Mouse (Mus musculus) heart, postnatal 14 days (tissue): ENCODE results near the gene Spsb4. TPM values are rescaled to one million over a fixed set of nuclear protein-coding genes. Genes with fewer than 3 reads are reported as not detected.

ENCODE experiments used
- DNase-seq, 2 experiments: peaks; one replicate each; pipeline ENCODE4 v3.0.0; 2021 to 2022
- intact Hi-C: fragments of 180-260 bp; cut with DNase I; formaldehyde crosslinking; loops from one replicate; pipeline ENCODE4 v1.15.1; 2025
- total RNA-seq, 2 experiments: library from RNA; stranded (reverse); gene quantifications; 2 replicates each; pipeline ENCODE4 v1.2.3; 2021

The Spsb4 gene
- total RNA-seq, 2 experiments from 2014 or later = 5.0 to 9.0 TPM

DNA sequence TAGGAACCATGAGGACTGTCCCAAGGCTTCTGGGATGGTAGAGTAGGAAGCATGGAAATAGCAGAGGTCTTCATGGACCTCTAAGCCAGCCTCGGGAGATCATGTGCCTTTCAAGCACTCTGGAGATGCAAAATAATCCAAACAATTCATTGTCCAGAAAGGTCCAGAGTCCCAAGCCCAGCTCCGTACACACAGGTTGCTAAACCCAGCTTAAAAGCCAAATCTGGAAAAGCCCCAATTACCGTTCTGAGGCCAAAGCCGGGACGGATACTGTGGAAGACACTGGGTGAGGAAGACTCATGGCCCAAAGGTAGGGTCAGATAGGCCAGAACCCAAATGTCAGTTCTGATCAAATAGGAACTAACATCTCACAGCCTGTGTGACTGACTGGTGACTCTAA lies 36.8 kb downstream of the Spsb4 start:
- DNase-seq = no peak
- intact Hi-C loops = no loop called here

DNA sequence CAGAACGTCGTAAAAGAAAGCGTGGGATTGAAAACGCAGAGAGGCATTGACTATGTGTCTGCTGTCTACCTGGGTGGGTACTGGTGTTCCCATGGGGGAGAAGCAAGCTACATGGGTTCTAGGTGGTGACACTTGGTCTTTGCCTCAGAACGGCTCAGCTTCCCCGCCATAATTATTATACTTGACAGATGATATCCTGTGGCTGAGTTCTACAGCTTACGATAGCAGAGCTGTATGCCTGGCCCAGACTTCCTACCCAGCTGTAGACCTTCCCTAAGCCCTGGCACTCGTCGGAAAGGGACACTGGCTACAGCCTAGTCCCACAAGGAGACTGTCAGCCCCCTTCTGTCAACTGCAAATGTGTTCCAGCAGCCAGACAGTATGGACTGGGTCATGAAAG lies 37.5 kb downstream of the Spsb4 start:
- intact Hi-C loops = no loop called here
- DNase-seq = no peak

DNA sequence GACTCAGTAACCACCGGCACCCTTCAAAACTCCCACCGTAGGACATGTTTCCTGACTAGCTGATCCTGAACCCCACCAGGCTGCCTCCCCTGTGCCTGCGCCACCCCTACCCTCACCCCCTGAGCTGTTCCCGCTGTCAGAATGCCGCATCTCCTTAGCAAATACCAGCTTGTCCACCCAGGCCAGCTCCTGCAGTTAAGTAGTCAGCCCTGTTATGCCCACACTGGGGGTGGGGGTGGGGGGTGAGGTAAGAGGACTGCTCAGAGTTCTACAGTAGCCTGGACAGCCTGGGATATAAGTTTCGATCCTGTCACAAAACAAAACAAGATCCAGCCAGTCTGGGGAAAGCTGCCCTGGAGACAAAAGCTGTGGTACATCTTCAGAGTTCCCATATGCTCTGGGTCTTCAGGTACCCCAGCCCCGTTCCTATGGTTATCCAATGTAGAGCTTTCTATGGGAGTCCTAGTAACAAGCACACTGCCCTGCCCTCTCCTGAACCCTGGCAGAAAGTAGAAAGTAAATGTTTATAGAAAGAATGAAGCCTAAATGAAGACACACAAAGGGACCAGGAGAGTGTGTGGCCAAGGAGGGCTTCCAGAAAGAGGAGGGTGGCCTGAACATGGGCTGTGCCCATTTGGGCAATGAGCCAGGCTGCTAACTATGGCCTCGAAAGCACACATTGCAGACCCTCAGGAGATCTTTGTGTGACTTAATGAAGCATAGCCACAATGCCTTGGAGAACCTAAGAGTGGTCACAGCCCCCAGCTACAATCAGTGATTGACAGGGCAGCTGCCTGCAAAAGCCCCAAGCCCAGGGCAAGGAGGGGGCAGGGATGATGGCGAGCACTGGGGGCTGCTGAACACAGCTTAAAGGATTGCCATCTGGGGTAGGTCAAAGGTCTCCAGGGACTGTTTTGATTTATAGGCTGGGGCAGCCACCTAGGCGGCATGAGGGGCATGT lies 38.3 kb downstream of the Spsb4 start:
- intact Hi-C loops = no loop called here
- no peak for DNase-seq

DNA sequence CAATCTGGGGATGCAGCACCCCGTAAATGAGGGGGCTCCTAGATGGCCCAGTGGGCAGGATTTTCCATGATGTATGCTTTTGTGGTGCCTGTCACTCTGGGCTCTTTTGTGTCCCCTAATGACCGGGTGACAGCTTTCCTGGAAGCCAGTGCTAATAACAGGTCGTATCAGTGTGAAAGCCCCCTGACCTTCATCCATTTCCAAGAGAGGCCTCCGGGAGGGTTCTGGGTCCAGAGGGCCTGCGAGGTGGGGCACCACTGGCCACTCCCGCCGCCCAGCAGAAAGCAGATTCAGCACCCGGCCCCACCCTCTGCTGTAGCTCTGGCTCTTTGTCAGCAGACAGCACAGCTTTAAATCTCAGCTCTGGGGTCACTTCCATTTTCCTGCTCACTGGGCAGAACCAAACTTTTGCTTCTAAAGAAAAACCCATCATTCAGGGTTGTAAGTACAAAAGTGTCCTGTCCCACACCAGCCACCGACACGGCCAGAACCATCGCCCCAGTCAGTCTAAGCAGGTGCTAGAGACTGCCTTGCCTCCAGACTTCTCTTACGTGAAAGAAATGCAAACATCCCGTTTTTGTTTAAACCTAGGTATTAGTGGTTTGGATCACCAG lies 39.1 kb downstream of the Spsb4 start:
- intact Hi-C loops = no loop called here
- no peak for DNase-seq

DNA sequence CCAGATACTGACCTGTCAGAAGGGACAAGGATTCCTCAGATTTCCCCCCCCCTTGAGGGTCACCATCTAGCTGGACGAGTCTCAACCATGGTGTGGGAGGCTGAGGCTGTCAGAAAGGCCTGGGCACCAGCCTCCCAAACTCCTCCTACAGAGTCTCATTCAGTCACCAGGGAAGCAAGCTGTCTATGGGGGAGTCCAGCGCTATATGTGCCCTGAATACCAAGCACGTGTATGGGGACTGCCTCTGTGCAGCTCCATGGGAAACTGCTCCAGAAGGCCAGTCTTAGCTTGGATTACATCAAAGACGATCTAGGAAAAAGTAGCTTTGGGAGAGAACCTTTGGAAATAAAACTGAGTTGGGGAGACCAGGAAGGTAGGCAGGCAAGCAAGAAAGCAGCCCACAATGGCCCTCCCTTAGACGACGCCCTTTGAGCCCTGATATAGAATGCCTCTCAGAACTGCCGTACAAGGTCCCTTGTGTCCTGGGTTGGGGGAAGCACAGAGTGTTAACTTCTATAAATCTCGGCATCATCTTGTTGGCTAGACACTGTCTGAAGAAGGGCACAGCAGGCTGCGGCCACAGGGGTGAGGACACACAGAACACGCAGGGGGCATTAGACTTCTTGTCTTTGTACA lies 40.4 kb downstream of the Spsb4 start:
- intact Hi-C loops = no loop called here

DNA sequence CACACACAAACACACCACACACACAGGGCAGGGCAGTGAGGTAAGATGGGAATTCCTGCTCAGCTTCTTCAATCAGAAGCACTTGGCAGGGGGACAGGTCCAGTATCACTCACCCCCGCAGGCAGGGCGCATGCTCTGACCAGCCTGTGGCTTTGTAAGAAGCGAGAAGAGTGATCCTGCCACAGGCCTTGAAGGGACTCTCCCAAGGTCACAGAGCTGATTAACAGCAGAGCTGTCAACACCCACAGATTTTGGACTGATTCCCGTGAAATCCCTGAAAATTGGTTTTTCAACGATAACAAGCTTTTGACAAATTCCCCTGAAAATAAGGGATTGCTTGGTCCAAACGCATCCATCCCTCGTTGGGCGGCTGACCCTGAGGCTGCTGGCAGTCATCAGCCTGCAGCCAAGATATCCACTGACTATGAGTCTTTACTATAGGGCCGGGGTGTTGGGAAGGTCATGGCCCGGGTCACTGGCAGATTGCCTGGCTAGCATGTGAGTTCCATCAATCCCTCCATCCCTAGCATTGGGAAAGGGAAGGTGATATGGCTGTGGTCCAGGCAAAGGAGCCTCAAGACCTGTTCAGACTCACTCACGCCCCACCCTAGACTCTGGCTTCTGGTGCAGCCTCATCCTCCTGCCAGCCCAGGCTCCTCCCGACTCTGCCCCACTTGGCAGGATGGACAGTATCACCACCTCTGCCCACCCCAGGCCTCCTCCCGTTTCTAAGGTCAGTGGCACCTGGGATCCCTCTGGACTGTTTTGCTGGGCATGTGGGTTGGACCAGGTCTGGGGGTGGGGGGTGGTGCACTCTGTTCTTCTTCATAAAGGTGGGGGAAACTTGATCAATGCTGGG lies 41.1 kb downstream of the Spsb4 start:
- intact Hi-C loops = no loop called here

More for the DNA sequence above, 40.4 kb downstream of the Spsb4 start:
- no peak for DNase-seq

DNA sequence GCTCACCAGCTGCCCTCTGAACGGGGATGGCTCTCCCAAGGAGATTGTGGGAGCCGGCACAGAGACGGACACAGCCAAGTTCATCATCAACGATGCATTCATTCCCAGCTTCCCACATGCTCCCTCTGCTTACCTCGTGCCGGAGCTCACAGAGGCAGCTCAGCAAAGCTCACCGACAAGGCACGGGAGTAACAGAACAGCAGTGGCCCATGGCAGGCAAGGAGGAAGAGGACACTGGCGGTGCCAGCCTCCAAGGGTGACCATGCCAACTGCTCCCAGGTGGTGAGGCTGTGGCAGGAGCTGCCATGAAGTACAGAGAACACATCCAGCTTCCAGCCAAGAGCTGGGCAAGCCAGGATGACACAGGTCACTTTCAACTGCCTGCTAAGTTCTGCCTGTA lies 45.6 kb downstream of the Spsb4 start:
- intact Hi-C loops = no loop called here
- DNase-seq = no peak

More for the DNA sequence above, 41.1 kb downstream of the Spsb4 start:
- DNase-seq = peak; percentile 45 to 67

DNA sequence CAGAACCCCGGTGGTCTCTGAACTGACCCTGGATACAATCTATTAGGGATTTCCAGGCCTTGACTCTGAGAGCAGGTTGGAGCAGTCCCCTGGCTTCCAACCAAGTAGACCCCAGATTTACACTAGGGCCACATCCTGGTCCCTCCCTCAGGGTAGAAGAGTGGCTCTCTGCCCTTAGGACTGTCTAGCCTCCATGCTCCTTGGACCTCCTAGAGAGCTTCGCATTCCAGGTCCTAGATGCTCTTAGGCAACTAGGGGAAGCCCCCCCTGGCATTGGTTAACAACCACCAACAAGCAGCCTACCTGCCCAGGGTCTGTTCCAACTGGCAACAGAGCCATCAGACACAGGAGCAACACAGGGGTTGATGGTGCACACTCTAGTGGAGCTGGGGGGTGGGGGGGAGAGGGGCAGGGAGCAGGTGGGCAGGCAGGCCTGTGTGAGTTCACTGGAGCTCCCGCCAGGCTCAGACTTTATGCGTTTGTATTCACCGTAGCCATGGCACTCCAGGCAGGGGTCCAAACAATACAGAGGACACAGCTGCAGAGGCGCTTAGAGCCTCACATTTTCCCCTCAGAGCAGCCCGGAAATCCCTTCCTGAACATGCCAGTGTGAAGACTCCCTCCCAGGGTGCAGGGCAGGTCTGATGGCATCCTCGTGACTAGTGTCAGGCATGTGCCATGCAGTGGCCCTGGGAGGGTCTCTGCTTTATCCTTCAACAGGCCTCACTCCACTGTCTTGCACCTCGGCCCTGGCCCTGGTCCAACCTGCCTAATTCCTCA lies 46.8 kb downstream of the Spsb4 start:
- intact Hi-C loops = no loop called here

DNA sequence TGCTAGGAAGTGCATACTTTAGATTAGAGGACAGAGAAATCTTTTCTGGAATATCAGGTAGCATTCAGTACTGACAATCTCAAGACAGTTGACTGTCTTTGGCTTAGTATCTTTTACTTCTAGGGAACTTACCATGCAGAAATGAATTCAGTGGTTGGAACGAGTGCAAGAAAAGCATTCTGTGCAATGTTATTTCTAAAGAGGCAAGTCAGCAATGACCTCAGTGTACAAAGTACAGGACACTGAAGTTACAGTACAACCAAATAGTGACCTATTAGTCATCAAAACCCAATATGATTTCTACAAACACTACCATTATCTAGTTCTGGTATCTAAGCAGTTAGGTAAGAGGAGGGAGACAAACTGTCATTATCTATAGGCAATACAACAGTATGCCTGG lies 51.1 kb downstream of the Spsb4 start:
- intact Hi-C loops = no loop called here
- no peak for DNase-seq

More for the DNA sequence above, 46.8 kb downstream of the Spsb4 start:
- DNase-seq = peak; percentile 65 to 79

DNA sequence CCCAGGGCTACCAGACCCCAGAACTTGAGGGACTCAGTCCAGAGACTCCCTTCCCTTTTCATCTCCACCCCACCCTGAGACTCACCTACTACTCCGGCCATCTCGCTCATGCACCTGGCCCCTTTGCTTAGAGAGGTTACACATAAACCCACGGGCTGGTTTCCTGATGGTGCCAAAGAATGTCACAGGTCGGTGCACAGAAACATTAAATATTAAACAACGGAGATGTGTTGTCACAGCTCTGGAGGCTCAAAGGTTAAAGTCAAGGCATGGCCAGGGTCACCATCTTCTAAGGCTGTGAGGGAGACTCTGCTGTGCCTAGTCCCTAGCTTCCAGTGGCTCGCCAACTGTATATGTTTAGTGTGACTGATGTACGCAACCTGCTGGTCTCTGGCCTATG lies 52.2 kb downstream of the Spsb4 start:
- DNase-seq = no peak
- intact Hi-C loops = no loop called here

DNA sequence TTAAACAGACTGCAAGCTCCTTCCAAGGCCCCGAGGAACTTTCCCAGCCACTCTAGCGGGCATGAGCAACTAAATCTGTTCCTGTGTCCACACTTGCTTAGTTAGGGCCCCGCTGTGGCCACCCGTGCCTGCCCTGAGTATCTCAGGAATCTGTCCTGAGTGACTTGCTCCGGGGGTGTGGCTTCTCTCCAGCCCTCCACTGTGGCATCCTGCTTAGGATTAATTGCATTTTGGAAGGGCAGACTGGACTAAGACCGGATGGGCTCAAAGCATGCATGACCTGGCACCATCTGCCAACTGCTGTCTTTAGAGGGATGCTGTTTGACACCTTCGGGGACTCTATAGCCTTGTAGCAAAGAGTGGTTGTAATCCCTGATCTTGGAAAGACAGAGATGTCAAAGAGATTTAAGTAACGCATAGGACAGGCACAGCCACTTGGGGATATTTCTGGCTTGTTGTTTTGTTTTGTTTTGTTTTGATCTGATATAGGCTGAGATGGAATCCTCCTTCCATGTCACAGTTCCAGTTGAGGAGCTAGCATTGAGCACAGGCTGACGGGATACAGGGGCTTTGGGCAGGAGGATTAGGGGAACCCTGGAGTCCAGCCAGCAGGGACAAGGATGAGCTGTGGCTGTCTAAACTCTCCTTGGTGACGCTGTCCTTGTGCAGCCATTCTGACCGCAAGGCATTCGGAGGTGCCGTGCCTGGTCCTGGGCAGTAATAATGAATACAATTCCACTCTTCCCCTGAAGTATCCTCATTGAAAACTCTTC lies 55.0 kb downstream of the Spsb4 start:
- intact Hi-C loops = loop anchor here (5.0 kb wide), 1 partner anchor 46 kb away; no protein-coding TSS in a partner anchor
- no peak for DNase-seq

DNA sequence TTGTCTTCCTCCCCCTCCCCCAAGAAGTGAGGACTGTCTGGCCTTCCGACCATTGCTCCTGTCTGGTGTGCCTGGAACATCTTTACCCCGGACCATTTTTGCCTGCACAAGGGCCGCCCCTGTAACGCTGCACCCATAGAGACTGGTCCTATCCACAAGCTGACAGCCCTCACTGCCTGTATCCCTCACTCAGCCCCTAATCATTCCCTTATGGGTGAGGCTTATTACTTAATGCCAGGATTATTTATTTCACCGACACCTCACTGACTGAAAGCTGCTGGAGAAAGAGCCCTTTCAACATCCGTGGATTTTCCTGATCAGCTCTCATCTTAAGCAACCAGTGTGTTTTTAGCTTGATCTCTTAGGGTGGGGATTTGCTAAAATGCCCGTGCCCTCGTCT lies 55.9 kb downstream of the Spsb4 start:
- no peak for DNase-seq
- intact Hi-C loops = loop anchor here (5.0 kb wide), 1 partner anchor 45 kb away; no protein-coding TSS in a partner anchor

DNA sequence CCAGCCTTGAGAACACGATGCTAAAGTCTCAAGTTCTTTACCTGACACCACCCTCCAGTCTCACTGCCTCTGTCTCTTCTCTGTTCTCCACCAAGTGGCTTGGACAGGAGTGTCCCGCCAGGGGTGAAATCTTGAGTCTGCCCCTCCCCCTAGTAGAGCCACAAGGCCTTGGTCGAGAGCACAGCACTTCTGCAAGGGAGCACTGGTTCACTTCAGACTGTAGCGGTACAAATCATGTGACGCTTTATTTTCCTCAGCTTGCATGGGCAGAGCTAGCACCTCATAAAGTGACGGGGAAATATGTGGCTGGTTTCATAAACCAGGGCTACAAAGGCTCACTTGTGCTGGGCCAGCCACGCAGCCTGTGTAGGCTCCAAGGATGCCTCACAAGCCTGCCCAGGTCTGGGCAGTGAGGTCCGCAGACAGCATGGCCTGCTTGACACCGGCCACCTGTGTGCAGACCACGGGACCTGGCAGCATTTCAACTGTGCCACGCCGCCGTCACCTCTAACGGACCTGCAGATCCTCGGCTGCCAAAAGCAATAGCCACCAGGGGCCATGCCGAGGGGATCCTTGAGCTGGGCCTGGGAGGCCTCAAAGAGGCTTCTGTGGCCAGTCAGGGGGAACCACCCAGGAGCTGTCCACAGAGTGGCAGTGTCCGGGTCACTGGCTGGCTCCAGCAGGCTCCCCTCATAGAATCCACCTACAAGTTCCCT lies 56.5 kb downstream of the Spsb4 start:
- peak in 1 of 2 experiments; percentile 35 for DNase-seq
- intact Hi-C loops = loop anchor here (1.0 to 5.0 kb wide), 3 partner anchors 45 to 106 kb away; partner anchors contain the start of gene Spsb4

DNA sequence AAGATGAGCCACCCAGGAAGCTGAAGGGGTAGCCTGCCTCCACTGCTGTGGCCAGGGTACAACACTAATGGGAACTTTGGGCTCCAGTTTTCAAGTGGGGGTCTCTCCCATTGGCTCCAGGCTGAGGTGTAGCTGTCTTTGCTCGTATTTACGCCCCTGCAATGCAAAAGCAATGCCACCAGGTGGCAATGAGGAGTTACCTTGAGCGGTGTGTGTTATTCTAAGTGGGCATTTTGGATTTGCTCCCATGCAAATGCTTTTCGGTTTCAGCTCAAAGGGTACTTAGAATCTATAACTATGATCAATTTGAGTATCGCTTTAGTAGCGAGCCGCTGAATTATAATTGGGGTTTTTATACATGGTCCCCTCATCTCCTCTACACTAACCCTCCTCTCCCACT lies 57.6 kb downstream of the Spsb4 start:
- peak; percentile 35 to 55 for DNase-seq
- intact Hi-C loops = loop anchor here (1.0 to 5.0 kb wide), 3 partner anchors 44 to 107 kb away; partner anchors contain the start of gene Spsb4

DNA sequence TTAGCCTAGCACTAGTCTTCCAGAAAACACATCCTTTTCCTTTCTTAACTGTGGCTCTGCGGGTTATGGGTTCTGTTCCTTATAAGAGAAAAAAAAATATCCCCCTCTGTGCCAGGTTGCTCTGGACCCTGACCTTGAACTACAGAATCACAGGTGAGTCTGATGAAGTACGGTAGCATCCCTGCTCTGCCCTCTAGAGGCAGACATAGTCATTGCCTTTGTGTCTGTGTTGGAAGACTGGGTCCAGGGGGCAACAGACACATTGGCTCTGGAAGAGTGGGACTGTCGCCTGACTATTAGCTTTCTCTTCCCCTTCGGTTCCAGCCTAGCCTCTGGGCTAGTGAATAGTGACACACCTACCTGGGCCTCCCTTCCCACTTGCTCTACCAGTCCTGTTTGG lies 58.4 kb downstream of the Spsb4 start:
- intact Hi-C loops = loop anchor here (2.0 to 5.0 kb wide), 2 partner anchors 43 to 59 kb away; partner anchors contain the start of gene Spsb4

DNA sequence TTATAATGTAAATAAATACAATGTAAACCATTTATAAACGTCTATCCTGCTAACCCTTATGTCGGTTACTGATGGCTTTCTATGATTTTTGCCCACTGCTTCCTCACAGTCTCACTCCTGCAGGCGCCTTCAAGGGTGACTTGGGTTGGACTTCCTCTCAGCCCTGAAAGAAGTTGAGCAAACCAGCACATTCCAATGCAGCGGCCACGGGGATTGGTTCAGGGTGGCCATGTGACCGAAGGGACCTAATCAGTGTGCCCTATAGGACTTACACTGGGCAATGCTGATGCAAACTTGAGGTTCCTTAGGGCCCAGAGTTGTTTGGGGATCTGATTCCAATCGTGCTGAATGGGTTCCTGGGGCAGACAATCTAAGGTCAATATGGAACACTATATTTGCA lies 59.2 kb downstream of the Spsb4 start:
- intact Hi-C loops = no loop called here

More for the DNA sequence above, 58.4 kb downstream of the Spsb4 start:
- no peak for DNase-seq

DNA sequence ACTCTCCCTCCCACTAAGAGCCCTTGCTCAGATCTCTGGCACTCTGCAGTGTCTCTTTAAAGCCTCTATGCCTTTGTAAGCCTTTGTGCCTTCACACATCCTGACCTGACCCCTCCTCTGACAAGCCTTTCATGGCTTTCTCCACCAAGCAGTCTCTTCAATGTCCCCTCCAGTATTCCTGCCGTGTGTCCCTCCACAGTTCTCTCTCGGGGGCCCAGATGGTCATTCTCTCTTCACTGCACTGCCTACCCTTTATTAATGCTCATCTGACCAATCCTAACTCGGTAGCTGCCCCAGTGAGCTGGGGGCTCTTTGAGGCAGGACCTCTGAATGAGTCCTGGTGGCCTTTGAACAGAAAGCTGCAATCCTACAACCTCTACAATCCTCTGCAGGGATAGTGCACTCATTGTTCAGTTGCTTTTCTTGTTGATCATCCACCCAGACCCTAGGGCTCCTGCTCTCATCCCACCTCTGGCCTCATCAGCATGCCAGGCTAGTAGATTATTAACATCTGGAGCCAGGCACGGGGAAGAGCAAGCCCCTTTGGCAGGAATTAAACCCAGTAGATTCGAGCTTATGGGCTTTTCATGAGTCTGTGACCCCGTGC lies 60.5 kb downstream of the Spsb4 start:
- intact Hi-C loops = no loop called here
- DNase-seq = no peak

More for the DNA sequence above, 59.2 kb downstream of the Spsb4 start:
- no peak for DNase-seq
